Mouse (Mus musculus) heart, adult 2 months (tissue): ENCODE data around the gene Mfsd13b.

Experiments used
- CTCF ChIP-seq: fragments of 200-600 bp; IDR thresholded peaks from 2 replicates; pipeline ENCODE4 v1.8.1; 2022; ENCODE audit warnings: antibody characterized with exemption, mild to moderate bottlenecking, moderate library complexity
- POLR2A ChIP-seq: fragments of 200-500 bp; IDR thresholded peaks from 2 replicates; pipeline ENCODE4 v1.6.1; 2011; ENCODE audit warnings: mild to moderate bottlenecking, low read depth, low read length, control low read depth; ENCODE audit not compliant: insufficient read depth

DNA sequence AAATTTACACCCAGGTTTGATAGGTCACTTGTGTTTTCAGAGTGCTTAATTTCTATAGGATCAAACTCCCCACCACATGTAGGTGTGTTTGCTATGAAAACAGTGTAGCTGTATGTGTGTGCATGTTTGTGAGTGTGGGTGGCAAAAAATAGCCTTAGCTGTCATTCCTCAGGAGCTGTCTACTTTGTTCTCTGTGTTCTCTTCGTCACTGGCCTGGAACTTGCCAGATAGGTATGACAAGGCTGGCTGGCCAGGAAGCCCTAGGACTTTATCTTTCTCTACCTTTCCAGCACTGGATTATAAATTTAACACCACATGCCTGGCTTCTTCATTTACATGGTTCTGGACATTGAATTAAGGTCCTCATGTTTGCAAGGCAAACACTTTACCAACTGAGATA is 61.9 kb downstream of the Mfsd13b start:
- TF ChIP-seq CTCF (no peak), POLR2A (no peak)
